Mouse (Mus musculus) gastrocnemius, adult 2 months (tissue): ENCODE data around the gene Alkbh1. TPM values are rescaled to one million over a fixed set of nuclear protein-coding genes. Genes with fewer than 3 reads are reported as not detected.
A peak's percentile ranks its signal among the peaks of the same experiment; 100 is the strongest.
"Not testable (repeated sequence)": the region's sequence is repeated elsewhere in the genome, so short reads cannot be mapped to it uniquely, and the experiment has no call there.

ENCODE experiments used
- DNase-seq: peaks from one replicate; pipeline ENCODE4 v3.0.0; 2022
- H3K27ac ChIP-seq: fragments of 200-600 bp; 2 replicates; pipeline ENCODE4 v1.8.1; 2022; ENCODE audit warnings: mild to moderate bottlenecking
- H3K4me3 ChIP-seq: fragments of 200-600 bp; 2 replicates; pipeline ENCODE4 v1.8.1; 2022; ENCODE audit warnings: mild to moderate bottlenecking, moderate library complexity
- CTCF ChIP-seq: fragments of 200-600 bp; IDR thresholded peaks from 2 replicates; pipeline ENCODE4 v1.8.1; 2022; ENCODE audit warnings: antibody characterized with exemption, mild to moderate bottlenecking, moderate library complexity
- intact Hi-C: fragments of 180-260 bp; cut with DNase I; formaldehyde crosslinking; loops from one replicate; pipeline ENCODE4 v1.15.1; 2025
- long read RNA-seq, 2 experiments: library from polyadenylated mRNA; stranded (forward); transcript quantifications; one replicate each; pipeline ENCODE4 v2.0.0; 2021
- total RNA-seq, 2 experiments: library from RNA; stranded (reverse); gene quantifications; 2 replicates each; pipeline ENCODE4 v1.2.3; 2021

The Alkbh1 gene
- 1 to 10 TPM; 6.4 to 8.3 TPM for total RNA-seq
- long read RNA-seq, experiment 1, transcript Alkbh1-209 (6 exons, 3,857 nt): major isoform, 5 of 7 reads
- long read RNA-seq, experiment 1, partial matches to known transcripts: 0 of 7 reads
- long read RNA-seq, experiment 1, other reads (novel, unspliced or antisense): 1 of 7 reads
- long read RNA-seq, experiment 2, transcript Alkbh1-209 (6 exons, 3,857 nt): major isoform, 6 of 10 reads
- long read RNA-seq, experiment 2, partial matches to known transcripts: 0 of 10 reads
- long read RNA-seq, experiment 2, other reads (novel, unspliced or antisense): 0 of 10 reads

DNA sequence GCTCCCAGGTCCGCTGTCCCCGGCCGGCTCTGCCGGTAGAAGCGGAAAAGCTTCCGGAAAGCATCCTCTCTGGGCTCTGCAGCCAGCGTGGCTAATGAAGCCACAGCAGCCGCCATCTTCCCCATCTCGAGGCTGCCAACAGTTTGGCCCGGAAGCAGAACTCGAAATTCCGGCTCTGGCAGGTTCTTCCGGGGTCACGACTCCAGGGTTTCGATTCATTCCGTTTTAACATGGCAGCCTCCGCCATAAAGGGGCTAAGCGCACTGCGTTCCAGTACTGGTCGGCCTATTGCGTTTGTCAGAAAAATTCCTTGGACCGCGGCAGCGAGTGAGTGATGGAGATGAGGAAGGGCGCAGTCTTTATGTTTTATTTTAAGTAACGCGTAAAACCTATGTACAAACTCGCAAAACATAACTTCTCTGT lies at the start of gene Alkbh1, which contains the start of gene Slirp:
Alkbh1 (minus strand) TSS at position 318 of the 423 bp plus-strand sequence.
Slirp (plus strand) TSS at position 197 of the 423 bp plus-strand sequence.
- Histone ChIP-seq H3K27ac (peak within 1 kb of the TSS; percentile 90), H3K4me3 (peak within 1 kb of the TSS; percentile 92)
- intact Hi-C loops: no loop called here
- no peak for TF ChIP-seq CTCF
- peak; percentile 91 for DNase-seq

DNA sequence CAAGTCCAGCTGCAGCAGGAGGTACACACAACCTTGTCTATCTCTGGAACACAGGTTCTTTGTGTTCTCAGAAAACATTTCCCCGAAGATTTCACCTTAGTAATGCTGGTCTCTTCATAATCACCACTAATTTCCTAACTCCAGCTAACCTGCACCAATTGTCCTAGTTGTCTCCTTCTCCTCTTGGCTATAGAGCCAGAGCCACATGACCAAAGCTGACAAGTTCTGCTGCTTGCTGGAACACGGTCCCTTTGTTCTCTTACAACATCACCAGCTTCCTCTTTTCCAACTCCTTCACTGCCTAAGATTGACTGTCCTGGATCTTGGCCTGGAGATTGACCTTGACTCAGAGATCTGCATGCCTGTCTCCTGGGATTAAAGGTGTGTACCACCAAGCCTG lies 44.9 kb upstream of the Alkbh1 start:
- H3K27ac ChIP-seq, H3K4me3 ChIP-seq, DNase-seq, intact Hi-C loops: not testable (repeated sequence)

DNA sequence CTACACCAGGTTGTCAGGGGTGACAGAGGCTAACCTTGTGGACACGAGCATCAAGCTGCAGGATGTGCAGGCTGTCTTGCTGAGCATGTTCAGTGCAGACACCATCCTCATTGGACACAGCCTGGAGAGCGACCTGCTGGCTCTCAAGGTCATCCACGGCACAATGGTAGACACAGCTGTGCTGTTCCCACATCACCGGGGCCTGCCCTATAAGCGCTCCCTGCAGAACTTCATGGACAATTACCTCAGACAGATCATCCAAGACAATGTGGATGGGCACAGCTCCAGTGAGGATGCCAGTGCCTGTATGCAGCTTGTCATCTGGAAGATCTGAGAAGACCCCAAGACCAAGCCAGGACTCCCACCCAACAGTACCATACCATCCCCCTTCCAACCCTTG lies 38.7 kb upstream of the Alkbh1 start:
- DNase-seq, intact Hi-C loops, H3K27ac ChIP-seq, H3K4me3 ChIP-seq: not testable (repeated sequence)

DNA sequence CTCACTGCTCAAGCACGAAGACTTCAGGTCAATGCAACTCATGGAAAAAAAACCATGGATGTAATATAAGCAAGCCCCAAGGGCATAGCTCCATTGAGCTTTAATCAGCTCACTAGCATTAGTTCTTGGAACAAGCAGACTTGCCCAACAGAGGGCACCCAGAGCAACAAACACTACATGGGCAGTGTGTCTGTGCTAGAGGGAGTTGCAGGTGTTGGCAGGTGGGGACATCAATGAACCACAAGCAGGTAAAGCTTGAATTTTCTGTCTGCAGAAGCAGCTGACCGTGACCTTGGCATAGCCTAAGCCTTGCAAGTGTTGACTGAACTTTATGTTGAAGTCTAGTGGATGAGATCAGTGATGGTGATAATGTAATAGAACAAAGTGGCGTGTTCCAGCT lies 30.9 kb upstream of the Alkbh1 start:
- no peak for DNase-seq
- no peak overlapping the region for H3K4me3 ChIP-seq
- intact Hi-C loops: loop anchor here (5.0 kb wide), 1 partner anchor 207 kb away; the partner anchor contains the start of genes Ahsa1 and Vipas39
- no peak for TF ChIP-seq CTCF
- no peak overlapping the region for H3K27ac ChIP-seq

DNA sequence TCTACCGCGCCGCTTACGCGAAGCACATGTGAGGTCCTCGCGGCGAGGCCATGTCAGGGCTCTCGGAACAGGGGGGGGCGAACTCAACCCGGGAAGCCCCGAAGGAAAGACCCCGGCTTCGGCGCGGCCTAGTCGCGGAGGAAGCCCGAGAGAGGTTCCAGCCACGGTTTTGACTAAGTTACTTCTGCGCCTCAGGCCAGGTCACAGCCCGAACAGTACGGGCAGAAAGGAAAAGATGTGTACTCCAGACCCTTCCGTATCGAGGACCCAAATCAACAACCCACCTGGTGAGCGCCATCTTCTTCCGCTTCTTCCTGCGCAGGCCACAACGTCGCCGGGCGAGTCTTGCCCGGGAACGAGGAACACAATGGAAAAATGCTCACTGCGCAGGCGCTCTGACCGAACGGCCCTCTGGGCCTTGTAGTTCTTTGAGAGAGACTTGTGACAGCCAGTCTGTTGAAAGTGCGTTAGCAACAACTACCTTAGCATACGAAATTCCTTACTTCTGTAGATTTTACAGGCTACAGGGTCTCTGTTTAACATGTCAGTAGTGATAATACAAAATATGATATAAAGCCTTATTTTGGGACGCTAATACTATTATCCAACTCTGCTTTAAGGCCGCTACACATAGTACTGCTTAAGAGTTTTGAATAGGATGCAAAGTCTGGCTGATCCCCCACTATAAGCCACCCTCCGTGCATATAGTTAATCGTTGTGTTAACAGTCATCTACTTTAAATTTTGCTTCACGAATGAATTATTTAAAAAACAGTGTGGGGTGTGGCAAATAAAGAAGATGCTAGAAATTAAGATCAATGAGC lies 28.4 kb upstream of the Alkbh1 start, which contains the start of gene Snw1:
Snw1 (minus strand) TSS at position 311 of the 823 bp plus-strand sequence.
- TF ChIP-seq CTCF: peak; percentile 3; the same call in 1 of the 2 replicates
- Histone ChIP-seq H3K4me3 (peak within 1 kb of the TSS; percentile 79), H3K27ac (peak within 1 kb of the TSS; percentile 99)
- peak; percentile 95 for DNase-seq
- intact Hi-C loops: loop anchor here (5.0 kb wide), 1 partner anchor 205 kb away; the partner anchor contains the start of genes Ahsa1 and Vipas39

DNA sequence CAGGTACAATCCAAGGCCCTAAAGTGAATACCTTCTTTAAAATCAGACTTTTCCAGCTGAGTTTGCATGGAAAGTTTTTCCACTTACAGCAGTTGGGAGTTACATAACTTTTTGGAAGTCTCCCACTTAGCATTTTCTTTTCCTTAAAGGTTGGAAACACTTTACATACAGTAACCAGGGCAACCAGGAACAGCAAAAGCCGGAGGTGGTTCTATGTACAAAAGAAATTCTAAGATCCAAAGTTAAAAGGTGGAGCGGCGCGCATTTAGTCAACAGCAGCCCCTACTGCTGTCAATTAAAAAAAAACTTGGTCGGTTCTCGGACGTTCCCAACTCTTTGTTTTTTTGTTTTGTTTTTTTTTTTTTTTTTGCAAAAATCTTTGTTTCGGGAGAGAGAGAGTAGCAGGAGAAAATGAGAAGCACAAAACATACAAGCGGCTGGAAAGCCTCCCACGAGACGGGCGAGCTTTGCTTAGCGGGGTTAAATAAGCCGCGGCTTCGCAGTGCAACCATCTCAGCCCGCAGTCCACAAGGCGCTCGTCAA lies 27.7 kb upstream of the Alkbh1 start:
- Histone ChIP-seq H3K4me3 (peak overlapping the region; percentile 79), H3K27ac (peak overlapping the region; percentile 99)
- no peak for TF ChIP-seq CTCF
- no peak for DNase-seq
- intact Hi-C loops: loop anchor here (5.0 kb wide), 1 partner anchor 204 kb away; the partner anchor contains the start of genes Ahsa1 and Vipas39

DNA sequence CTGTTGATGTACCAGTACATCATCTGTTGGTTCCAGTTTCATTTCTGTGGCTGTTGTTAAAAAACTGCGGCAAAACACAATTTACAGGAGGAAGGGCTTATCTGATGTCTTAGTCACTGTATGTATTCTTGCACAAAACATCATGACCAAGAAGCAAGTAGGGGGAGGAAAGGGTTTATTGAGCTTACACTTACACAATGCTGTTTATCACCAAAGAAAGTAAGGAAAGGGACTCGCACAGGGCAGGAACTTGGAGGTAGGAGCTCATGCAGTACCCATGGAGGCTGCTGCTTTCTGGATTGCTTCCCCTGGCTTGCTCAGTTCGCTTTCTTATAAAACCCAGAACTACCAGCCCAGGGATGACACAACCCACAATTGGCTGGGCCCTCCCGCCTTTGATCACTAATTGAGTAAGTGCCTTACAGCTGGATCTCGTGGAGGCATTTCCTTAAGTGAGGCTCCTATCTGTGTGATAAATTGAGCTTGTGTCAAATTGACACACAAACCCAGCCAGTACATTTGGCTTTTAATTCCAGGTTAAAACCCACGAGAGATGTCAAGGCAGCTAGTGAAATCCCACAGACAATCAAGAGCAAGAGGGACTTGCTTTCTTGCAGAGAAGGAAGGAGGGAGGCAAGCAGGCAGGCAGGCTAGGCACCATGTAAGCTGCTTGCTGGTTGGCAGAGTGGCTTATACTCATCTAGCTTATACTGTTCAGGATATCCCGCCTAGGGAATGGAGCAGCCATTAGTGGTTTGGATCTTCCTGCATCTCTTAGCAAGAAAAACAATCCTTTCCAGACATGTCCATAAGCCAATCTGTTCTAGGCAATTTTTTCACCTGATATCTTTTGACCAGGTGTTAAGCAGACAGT lies 26.7 kb upstream of the Alkbh1 start:
- intact Hi-C loops: loop anchor here (5.0 kb wide), 1 partner anchor 203 kb away; the partner anchor contains the start of genes Ahsa1 and Vipas39
- no peak for TF ChIP-seq CTCF

DNA sequence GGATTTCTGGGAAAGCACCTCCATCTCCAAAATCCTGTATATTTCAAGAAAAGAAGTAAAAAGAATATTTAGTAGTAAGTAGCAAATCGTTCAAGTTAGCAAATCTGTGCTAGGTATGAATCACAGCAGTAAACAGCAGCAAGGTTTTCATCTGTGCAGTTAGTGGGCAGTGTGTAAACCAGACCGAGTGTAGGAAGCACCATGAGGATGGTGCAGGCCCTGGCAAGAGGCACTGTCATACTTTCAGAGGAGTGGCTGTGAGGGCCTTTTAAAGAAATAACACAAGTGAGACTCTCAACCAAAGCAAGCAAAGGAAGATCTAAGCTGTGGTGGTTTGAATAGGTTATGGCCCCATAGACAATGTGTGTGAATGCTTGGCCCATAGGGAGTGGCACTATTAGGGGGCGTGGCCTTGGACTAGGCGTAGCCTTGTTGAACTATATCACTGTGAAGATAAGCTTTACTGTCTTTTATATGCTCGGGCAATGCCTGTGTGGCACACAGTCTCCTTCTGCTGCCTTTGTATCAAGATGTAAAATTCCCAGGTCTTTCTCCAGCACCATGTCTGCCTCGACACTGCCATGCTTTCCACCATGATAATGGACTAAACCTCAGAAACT lies 21.0 kb upstream of the Alkbh1 start:
- no peak for DNase-seq
- no peak for TF ChIP-seq CTCF
- Histone ChIP-seq H3K27ac (no peak overlapping the region), H3K4me3 (no peak overlapping the region)
- intact Hi-C loops: no loop called here

More for the DNA sequence above, 26.7 kb upstream of the Alkbh1 start:
- Histone ChIP-seq H3K27ac (0 out of 2 replicates have a peak overlapping the region, but pooled peaks have one; percentile 13), H3K4me3 (peak overlapping the region; percentile 79)
- DNase-seq: no peak

DNA sequence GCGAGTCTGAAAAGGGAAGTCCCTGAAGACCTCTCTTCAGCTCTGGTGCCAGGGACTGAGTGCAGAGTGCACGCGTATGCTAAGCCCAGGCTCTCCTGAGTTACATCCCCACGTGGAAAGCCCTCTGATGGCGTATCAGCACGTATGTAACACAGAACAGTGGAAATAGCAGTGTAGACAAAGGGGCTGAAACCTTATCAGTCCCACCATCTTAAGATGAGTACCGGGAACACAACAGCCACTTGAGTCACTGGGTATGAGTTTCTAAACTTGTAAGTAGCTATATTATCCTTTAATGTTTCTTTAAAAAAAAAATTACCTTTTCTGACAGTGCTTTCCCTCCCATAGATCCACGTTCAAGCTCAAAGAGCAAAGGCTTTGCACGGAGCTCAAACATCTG lies 5.6 kb upstream of the Alkbh1 start:
- DNase-seq: no peak
- Histone ChIP-seq H3K4me3 (no peak overlapping the region), H3K27ac (no peak overlapping the region)
- intact Hi-C loops: no loop called here
- no peak for TF ChIP-seq CTCF

DNA sequence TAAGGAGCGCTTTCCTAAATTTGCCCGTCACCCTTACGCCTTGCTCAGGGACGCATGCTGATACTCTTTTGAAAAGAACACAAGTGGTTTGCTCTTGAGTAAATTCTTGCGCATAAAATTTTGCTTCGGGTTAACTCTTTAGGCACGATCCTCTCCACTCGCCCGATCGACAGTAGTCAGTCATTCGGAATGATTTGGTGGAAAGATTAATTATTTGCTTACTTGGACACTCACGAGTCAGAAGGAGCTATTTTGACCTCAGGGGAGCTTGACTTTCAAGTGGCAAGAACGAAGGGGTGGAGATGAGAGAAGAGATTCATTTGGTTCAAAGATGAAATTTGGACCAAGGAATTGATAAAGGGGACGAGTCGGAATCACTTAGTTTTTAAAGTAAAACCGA lies 394 bp upstream of the Alkbh1 start:
- Histone ChIP-seq H3K27ac (peak overlapping the region; percentile 90), H3K4me3 (peak overlapping the region; percentile 92)
- intact Hi-C loops: no loop called here

DNA sequence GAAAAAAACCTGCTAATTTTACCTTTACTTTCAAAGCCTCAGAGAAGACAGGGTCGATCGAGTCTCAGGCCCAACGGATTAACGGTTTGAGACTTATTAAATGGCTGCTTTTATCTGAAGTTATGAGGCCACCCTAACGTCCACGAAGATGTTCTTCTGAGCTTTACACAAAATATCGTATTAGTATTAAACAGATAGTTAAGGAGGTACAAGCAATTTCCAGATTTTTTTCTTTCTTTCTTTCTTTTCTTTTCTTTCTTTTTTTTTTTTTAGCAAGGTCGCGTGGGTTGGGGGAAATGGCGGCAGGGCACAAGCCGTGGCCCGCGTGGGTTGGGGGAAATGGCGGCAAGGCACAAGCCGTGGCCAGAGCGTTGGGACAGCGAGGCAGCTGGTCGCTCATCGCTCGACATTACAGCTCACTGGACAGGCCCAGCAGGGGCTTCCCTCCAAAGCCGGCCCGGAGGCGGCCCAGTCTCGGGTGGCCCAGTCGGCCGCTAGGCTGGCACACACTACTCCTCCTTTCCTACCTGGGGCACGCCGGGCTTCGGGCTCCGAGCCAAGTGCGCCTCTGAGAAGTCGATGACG lies 610 bp downstream of the Alkbh1 start:
- no peak for DNase-seq
- intact Hi-C loops: no loop called here
- 0 out of 2 replicates have a peak, but pooled peaks have one; percentile 4 for TF ChIP-seq CTCF
- H3K27ac ChIP-seq: peak overlapping the region; percentile 90
- H3K4me3 ChIP-seq: peak overlapping the region; percentile 92

More for the DNA sequence above, 394 bp upstream of the Alkbh1 start:
- DNase-seq: no peak
- no peak for TF ChIP-seq CTCF
